Mouse (Mus musculus) megakaryocyte, embryonic 14.5 days (primary cell): ENCODE measurements at regions not wholly inside any gene's neighbourhood (a gene's known extent, or its start where the extent isn't known, plus 50 kb on each side); places are given as distances from the start of the nearest gene placed in this dataset.

Source experiments
- FLI1 ChIP-seq: IDR thresholded peaks from 2 replicates; pipeline ENCODE4 v1.6.1; 2012; ENCODE audit warnings: low read length, inconsistent platforms, mixed read lengths
- GATA1 ChIP-seq: IDR thresholded peaks from 3 replicates; pipeline ENCODE4 v1.6.1; 2012; ENCODE audit warnings: mixed read lengths, low read length, inconsistent platforms, borderline replicate concordance

- TF ChIP-seq GATA1, result no peak
- TF ChIP-seq FLI1, result no peak
These were observed 557.7 kb upstream of the Akr1e1 start for GRCm38 (mm10) chr13:5166716-5167115.
